ENCODE assay signal across 26 mouse cellular contexts in the genomic region with DNA sequence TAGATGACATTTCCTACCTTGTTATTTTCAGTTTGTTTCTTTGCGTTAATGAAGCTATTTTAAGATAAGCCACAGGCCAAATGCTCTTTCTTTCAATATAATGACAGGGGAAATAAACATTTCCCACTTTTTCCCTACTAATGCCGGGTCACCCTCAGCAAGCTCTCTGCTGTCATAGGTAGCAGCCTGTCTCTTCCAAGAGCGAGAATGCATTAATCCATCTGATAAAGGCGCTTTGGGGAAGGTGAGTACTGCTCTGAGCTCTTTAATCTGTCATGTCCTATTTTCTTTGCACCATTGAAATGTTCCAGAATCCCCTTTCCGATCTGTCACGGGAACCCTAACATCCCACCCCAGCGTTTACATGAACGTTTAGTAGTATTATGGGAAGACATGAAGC.
A peak's percentile ranks its signal among the peaks of the same experiment; 100 is the strongest.
DNase-seq lines count a peak whose midpoint lies in the region; ATAC-seq and TF ChIP-seq lines count a peak whose summit lies in the region.
"Had no signal": no experiment of that assay in that cellular context is flagged by ENCODE, and none has a peak within 500 bp of the region (broad histone marks: within the 10 kb centered on the region; RNA-seq: fewer than 3 reads in every experiment).

No protein-coding gene starts in this region.

- no peaks in the 10 kb centered on the region for H3K27me3 ChIP-seq in heart, embryonic 13.5 days (replicated peaks)
- H3K27me3 ChIP-seq in heart, postnatal 0 days (ENCODE audit: control insufficient read depth, insufficient read depth, low read length): no peaks in the 10 kb centered on the region
- H3K27me3 ChIP-seq: embryonic facial prominence, embryonic 15.5 days; heart, embryonic 12.5 days; intestine, embryonic 15.5 days had no signal

- no peak overlapping the region for H3K27ac ChIP-seq in heart, embryonic 13.5 days (replicated peaks)
- H3K27ac ChIP-seq in heart, postnatal 0 days (ENCODE audit: low read depth): no peak overlapping the region
- H3K27ac ChIP-seq: embryonic facial prominence, embryonic 15.5 days; forebrain, embryonic 10.5 days; gastrocnemius, adult 2 months; hindbrain, embryonic 10.5 days; hindbrain, embryonic 14.5 days; intestine, embryonic 15.5 days had no signal

- H3K4me3 ChIP-seq in heart, embryonic 13.5 days: no peak overlapping the region
- no peak overlapping the region for H3K4me3 ChIP-seq in heart, postnatal 0 days (ENCODE audit: low read depth, low read length)
- H3K4me3 ChIP-seq: embryonic facial prominence, embryonic 15.5 days; erythroblast, embryonic 14.5 days; forebrain, embryonic 10.5 days; gastrocnemius, adult 2 months; heart, embryonic 12.5 days; hindbrain, embryonic 10.5 days; intestine, embryonic 15.5 days had no signal

- peak overlapping the region; percentile 47 for H3K4me2 ChIP-seq in heart, embryonic 13.5 days
- H3K4me2 ChIP-seq in heart, postnatal 0 days (ENCODE audit: low read depth, low read length): peak overlapping the region; percentile 41; the same call in 1 of the 2 replicates
- H3K4me2 ChIP-seq: embryonic facial prominence, embryonic 15.5 days; heart, embryonic 12.5 days; hindbrain, embryonic 14.5 days; intestine, embryonic 15.5 days had no signal

- no peaks in the 10 kb centered on the region for H3K9me3 ChIP-seq in heart, embryonic 13.5 days
- no peaks in the 10 kb centered on the region for H3K9me3 ChIP-seq in heart, postnatal 0 days (replicated peaks; ENCODE audit: control insufficient read depth, low read length)
- H3K9me3 ChIP-seq: embryonic facial prominence, embryonic 15.5 days; forebrain, embryonic 10.5 days; G1E; heart, embryonic 12.5 days; hindbrain, embryonic 10.5 days; intestine, embryonic 15.5 days had no signal

- ATAC-seq in heart, embryonic 13.5 days (ENCODE audit: extremely low read depth, insufficient number of reproducible peaks, low FRiP score, low TSS enrichment): no peak
- ATAC-seq in heart, postnatal 0 days (ENCODE audit: insufficient read depth, low read depth): no peak
- ATAC-seq: CD4-positive, CD25-positive, alpha-beta regulatory T cell, adult 4 months; forebrain, embryonic 14.5 days; intestine, embryonic 15.5 days had no signal

- H3K36me3 ChIP-seq in heart, embryonic 13.5 days: no peaks in the 10 kb centered on the region
- no peaks in the 10 kb centered on the region for H3K36me3 ChIP-seq in heart, postnatal 0 days (replicated peaks; ENCODE audit: control insufficient read depth, insufficient read depth, low read length)
- H3K36me3 ChIP-seq: embryonic facial prominence, embryonic 15.5 days; forebrain, embryonic 10.5 days; G1E; heart, embryonic 12.5 days; hindbrain, embryonic 10.5 days; intestine, embryonic 15.5 days had no signal

- H3K9ac ChIP-seq in heart, embryonic 13.5 days: no peak overlapping the region
- H3K9ac ChIP-seq in heart, postnatal 0 days (replicated peaks; ENCODE audit: low read depth, low read length): no peak overlapping the region
- H3K9ac ChIP-seq: embryonic facial prominence, embryonic 15.5 days; heart, embryonic 12.5 days; hindbrain, embryonic 14.5 days; intestine, embryonic 15.5 days had no signal

- TF ChIP-seq CTCF in heart, postnatal 0 days (IDR thresholded peaks at IDR 0.05; ENCODE audit: low read depth): no peak

- TF ChIP-seq EP300 in heart, postnatal 0 days (IDR thresholded peaks at IDR 0.05; ENCODE audit: low read depth): no peak

- intact Hi-C loops in heart, postnatal 10 days (cut with DNase I): no loop called here
- intact Hi-C loops in heart, postnatal 36 days (cut with DNase I): no loop called here

- WGBS in heart, embryonic 13.5 days: 15% methylated on average over 8 of the region's 8 CpGs
- WGBS in heart, postnatal 0 days: 15% methylated on average over 8 of the region's 8 CpGs

- peaks cover 9% of the 10 kb centered on the region for H3K4me1 ChIP-seq in heart, embryonic 13.5 days
- H3K4me1 ChIP-seq in heart, postnatal 0 days (ENCODE audit: control insufficient read depth, insufficient read depth): no peaks in the 10 kb centered on the region
- H3K4me1 ChIP-seq: embryonic facial prominence, embryonic 15.5 days; forebrain, embryonic 10.5 days; hindbrain, embryonic 10.5 days; intestine, embryonic 15.5 days had no signal

- peak; percentile 15 for DNase-seq in embryo, embryonic 10 days (ENCODE audit: low spot score)
- no peak for DNase-seq in embryo, embryonic 9.5 days (ENCODE audit: extremely low spot score)
- DNase-seq in heart, postnatal 10 days: no peak
- DNase-seq in heart, postnatal 0 days (ENCODE audit: low spot score): no peak
- DNase-seq in heart, postnatal 36 days: no peak
- DNase-seq in retina, postnatal 1 day: peak; percentile 33
- DNase-seq in retina, embryonic 14.5 days (ENCODE audit: low spot score): no peak
- DNase-seq: adrenal gland, postnatal 10 days; B cell, adult 2 months; cerebellum, adult 11-12 months; cerebellum, adult 9-11 months; cerebellum, postnatal 36 days; gastrocnemius, adult 2 months; gastrocnemius, postnatal 25 days; kidney, adult 18-20 months had no signal

Comparison
In these comparisons a context has a peak if more than half of its experiments do, and no peak if none do; other contexts are left out.
1. DNase-seq: peak in embryo, embryonic 10 days (single experiment) and retina, postnatal 1 day (single experiment); none in embryo, embryonic 9.5 days (single experiment), heart, postnatal 10 days (0 of 2), heart, postnatal 0 days (single experiment), heart, postnatal 36 days (0 of 2) and retina, embryonic 14.5 days (single experiment).